Mouse (Mus musculus) hindbrain, embryonic 14.5 days (tissue): ENCODE data around the gene Snx32. TPM values are rescaled to one million over a fixed set of nuclear protein-coding genes. Genes with fewer than 3 reads are reported as not detected.

ENCODE experiments used
- ATAC-seq: fragments of 200-750 bp; cut with Nextera tagmentation; 2 replicates; pipeline ENCODE4 v1.8.0; 2017; ENCODE audit warnings: moderate number of reproducible peaks, mild to moderate bottlenecking, moderate TSS enrichment, moderate library complexity; ENCODE audit not compliant: low FRiP score
- DNase-seq: peaks from one replicate; pipeline ENCODE4 v3.0.0-alpha.2; 2015; ENCODE audit warnings: low spot score
- H3K27ac ChIP-seq: fragments of 300-500 bp; sonication (generic); 2 replicates; pipeline ENCODE4 v1.5.1; 2014; ENCODE audit warnings: mild to moderate bottlenecking, moderate library complexity
- H3K27me3 ChIP-seq: fragments of 300-500 bp; sonication (generic); 2 replicates; pipeline ENCODE4 v1.6.1; 2014; ENCODE audit warnings: mild to moderate bottlenecking, low read length, mixed read lengths; ENCODE audit not compliant: control insufficient read depth, insufficient read depth
- H3K36me3 ChIP-seq: fragments of 300-500 bp; sonication (generic); replicated peaks from 2 replicates; pipeline ENCODE4 v1.6.1; 2014; ENCODE audit not compliant: control insufficient read depth, insufficient read depth
- H3K4me1 ChIP-seq: fragments of 300-500 bp; sonication (generic); replicated peaks from 2 replicates; pipeline ENCODE4 v1.6.1; 2014; ENCODE audit warnings: antibody characterized with exemption, low read length, mixed read lengths; ENCODE audit not compliant: control insufficient read depth, insufficient read depth
- H3K4me2 ChIP-seq: fragments of 300-500 bp; sonication (generic); replicated peaks from 2 replicates; pipeline ENCODE4 v1.6.1; 2014; ENCODE audit warnings: mild to moderate bottlenecking, moderate library complexity
- H3K4me3 ChIP-seq: fragments of 300-500 bp; sonication (generic); replicated peaks from 2 replicates; pipeline ENCODE4 v1.5.1; 2014; ENCODE audit warnings: mild to moderate bottlenecking, low read length
- H3K9ac ChIP-seq: fragments of 300-500 bp; sonication (generic); 2 replicates; pipeline ENCODE4 v1.6.1; 2014
- H3K9me3 ChIP-seq: fragments of 300-500 bp; sonication (generic); 2 replicates; pipeline ENCODE4 v1.6.1; 2016; ENCODE audit warnings: low read length; ENCODE audit not compliant: control insufficient read depth
- WGBS: fragments of 180-500 bp; shearing (Covaris S2); extraction: QIAGEN DNeasy Blood & Tissue Kit; methylation state at CpG from one replicate; pipeline ENCODE4 v1.1.7; 2014; 5-methylcytosine and 5-hydroxymethylcytosine counted together
- polyA plus RNA-seq: library from polyadenylated mRNA; unstranded; fragments of >200 nt; fragmentation: Nextera tagmentation; extraction: Ambion mirVana; gene quantifications from 2 replicates; pipeline ENCODE4 v1.2.1, GENCODE M21; 2014

The Snx32 gene
- polyA plus RNA-seq, 1 experiment from 2014 or later: 87.1 TPM

- Histone ChIP-seq H3K36me3 (peaks cover 51% of the 10 kb centered on the region), H3K4me2 (no peak overlapping the region), H3K27ac (no peak overlapping the region), H3K4me3 (no peak overlapping the region), H3K4me1 (peaks cover 18% of the 10 kb centered on the region; the same call in 1 of the 2 replicates), H3K9ac (no peak overlapping the region), H3K27me3 (no peaks in the 10 kb centered on the region), H3K9me3 (no peaks in the 10 kb centered on the region)
- 92% methylated on average over 7 of the region's 7 CpGs for WGBS
- ATAC-seq: no peak
- no peak for DNase-seq
Observed at GRCm38 (mm10) chr19:5485821-5486220, 24.5 kb downstream of the Snx32 start.

DNA sequence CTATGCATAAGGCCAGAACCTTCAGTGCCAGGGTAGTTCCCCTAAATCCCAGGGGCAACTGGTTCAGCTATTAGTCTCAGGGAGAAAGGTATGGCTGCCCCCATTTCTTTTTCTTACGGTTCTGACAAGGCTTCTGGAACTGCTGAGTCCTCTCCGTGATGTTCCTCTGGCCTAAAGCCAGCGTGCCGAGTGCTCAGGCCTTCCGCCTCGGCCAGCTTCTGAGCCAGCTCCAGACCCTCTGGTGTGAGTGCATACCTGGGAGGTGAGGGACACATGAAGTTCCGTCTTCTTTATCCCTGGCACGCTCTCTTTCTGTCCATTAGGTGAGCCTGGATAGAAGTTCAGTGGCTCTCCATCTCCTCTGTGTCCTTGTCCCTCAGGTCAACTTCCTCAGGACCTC lies 25.0 kb downstream of the Snx32 start:
- Histone ChIP-seq H3K36me3 (peaks cover 56% of the 10 kb centered on the region), H3K27ac (no peak overlapping the region), H3K9ac (no peak overlapping the region), H3K4me1 (peaks cover 18% of the 10 kb centered on the region; the same call in 1 of the 2 replicates), H3K27me3 (no peaks in the 10 kb centered on the region), H3K4me2 (no peak overlapping the region), H3K9me3 (no peaks in the 10 kb centered on the region), H3K4me3 (no peak overlapping the region)
- ATAC-seq: no peak
- no peak for DNase-seq
- WGBS: 92% methylated on average over 8 of the region's 8 CpGs

- H3K9me3 ChIP-seq: no peaks in the 10 kb centered on the region
- H3K9ac ChIP-seq: no peak overlapping the region
- no peak overlapping the region for H3K4me2 ChIP-seq
- peaks cover 13% of the 10 kb centered on the region; the same call in 1 of the 2 replicates for H3K4me1 ChIP-seq
- ATAC-seq (no peak), DNase-seq (no peak)
- H3K36me3 ChIP-seq: peaks cover 59% of the 10 kb centered on the region
- H3K27ac ChIP-seq: no peak overlapping the region
- H3K4me3 ChIP-seq: no peak overlapping the region
- H3K27me3 ChIP-seq: no peaks in the 10 kb centered on the region
- 91% methylated on average over 5 of the region's 5 CpGs for WGBS
Observed at GRCm38 (mm10) chr19:5484496-5484895, 25.8 kb downstream of the Snx32 start.

DNA sequence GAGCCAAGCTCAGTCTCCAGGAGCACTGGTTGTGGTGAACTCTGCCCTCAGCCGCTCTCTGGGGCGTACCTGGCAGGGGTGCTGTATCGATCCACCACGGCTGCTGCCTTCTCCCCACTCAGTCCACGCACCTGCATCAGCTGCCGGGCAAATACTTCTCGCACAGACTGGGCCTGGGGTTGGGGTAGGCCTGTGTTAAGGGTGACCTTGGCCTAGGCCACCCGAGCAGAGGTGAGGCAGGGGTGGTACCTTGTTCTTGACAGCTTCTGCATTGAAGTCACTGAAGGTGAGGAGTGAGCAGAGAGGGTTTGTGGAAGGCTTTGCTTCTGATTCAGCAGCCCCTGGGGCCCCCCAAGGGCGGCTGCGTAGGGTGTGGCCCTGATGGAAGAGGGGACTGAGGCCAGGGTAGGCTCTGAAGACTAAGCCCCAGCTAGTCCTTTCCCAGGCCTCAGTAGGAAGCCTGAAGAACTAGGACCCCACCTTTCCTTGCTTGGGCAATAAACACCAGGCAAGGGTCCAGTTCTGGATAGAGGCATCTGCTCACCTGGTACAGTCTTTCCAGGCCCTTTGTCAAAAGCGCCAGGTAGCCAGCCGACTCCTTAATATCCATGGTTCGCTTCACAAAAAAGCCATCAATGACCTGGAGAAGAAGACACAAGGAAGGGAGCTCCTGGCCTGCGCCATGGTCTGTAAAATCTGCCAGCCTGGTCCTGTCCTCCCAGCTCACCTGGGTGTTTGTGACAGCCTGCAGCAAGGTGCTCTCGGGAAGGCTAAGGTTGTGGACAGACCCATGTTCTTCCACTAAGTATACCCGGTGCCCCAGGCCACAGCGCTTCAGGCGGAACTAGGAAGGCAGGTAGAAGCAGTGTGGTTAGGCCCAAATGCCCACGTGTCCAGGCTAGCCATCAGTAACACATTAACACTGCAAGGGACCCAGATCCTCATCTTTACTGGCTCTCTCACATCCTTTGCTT lies 26.7 kb downstream of the Snx32 start:
- 94% methylated on average over 19 of the region's 19 CpGs for WGBS
- H3K9me3 ChIP-seq: no peaks in the 10 kb centered on the region
- no peak overlapping the region for H3K4me3 ChIP-seq
- H3K4me1 ChIP-seq: 0 out of 2 replicates have a peak, but pooled peaks cover 9% of the 10 kb centered on the region
- peaks cover 65% of the 10 kb centered on the region for H3K36me3 ChIP-seq
- H3K27me3 ChIP-seq: no peaks in the 10 kb centered on the region
- DNase-seq (no peak), ATAC-seq (no peak)
- H3K27ac ChIP-seq: no peak overlapping the region
- H3K4me2 ChIP-seq: no peak overlapping the region
- H3K9ac ChIP-seq: no peak overlapping the region

GRCm38 (mm10) chr19:5481398-5481797 lies 28.9 kb downstream of the Snx32 start:
- no peaks in the 10 kb centered on the region for H3K27me3 ChIP-seq
- H3K4me1 ChIP-seq: 0 out of 2 replicates have a peak, but pooled peaks cover 4% of the 10 kb centered on the region
- no peaks in the 10 kb centered on the region for H3K9me3 ChIP-seq
- no peak overlapping the region for H3K4me3 ChIP-seq
- 92% methylated on average over 10 of the region's 10 CpGs for WGBS
- no peak overlapping the region for H3K27ac ChIP-seq
- ATAC-seq (no peak), DNase-seq (no peak)
- no peak overlapping the region for H3K4me2 ChIP-seq
- peaks cover 75% of the 10 kb centered on the region for H3K36me3 ChIP-seq
- no peak overlapping the region for H3K9ac ChIP-seq

DNA sequence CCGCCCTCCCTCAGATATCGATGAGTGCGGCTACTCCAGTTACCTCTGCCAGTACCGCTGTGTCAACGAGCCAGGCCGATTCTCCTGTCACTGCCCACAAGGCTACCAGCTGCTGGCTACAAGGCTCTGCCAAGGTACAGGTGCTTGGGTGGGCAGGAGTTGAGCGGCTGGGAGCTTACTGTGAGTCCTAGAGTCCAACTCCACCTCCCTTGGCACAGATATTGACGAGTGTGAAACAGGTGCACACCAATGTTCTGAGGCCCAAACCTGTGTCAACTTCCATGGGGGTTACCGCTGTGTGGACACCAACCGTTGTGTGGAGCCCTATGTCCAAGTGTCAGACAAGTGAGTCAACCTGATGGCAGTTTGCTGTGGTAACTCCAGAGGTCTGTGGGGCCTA lies 30.3 kb downstream of the Snx32 start:
- ATAC-seq: no peak
- H3K9ac ChIP-seq: no peak overlapping the region
- H3K4me1 ChIP-seq: peaks cover 13% of the 10 kb centered on the region; the same call in 1 of the 2 replicates
- no peak overlapping the region for H3K4me2 ChIP-seq
- no peak overlapping the region for H3K4me3 ChIP-seq
- no peak overlapping the region for H3K27ac ChIP-seq
- WGBS: 95% methylated on average over 10 of the region's 10 CpGs
- H3K27me3 ChIP-seq: no peaks in the 10 kb centered on the region
- no peak for DNase-seq
- H3K9me3 ChIP-seq: no peaks in the 10 kb centered on the region
- peaks cover 66% of the 10 kb centered on the region for H3K36me3 ChIP-seq

DNA sequence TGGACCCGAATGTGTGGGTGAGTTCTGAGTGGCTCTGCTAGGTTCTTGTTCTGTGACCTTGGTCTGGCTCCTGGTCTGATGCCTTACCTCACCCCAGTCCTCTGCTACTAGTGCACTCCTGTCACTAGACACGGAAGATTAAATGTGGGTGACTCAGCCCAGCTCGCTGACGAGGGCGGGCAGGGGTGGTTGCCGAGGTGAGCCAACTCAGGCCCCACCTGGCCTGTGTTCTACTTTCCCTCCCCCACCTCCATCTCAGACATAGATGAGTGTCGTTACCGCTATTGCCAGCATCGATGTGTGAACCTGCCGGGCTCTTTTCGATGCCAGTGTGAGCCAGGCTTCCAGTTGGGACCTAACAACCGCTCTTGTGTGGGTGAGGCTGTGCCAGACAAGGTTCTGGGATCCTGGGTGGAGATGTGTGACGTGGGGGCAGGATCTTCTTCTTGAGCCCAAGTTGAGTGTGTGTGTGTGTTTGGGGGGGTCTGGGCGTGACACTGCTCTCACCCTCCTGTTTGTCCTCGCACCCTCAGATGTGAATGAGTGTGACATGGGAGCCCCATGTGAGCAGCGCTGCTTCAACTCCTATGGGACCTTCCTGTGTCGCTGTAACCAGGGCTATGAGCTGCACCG lies 32.6 kb downstream of the Snx32 start:
- Histone ChIP-seq H3K9ac (no peak overlapping the region), H3K9me3 (no peaks in the 10 kb centered on the region), H3K36me3 (peaks cover 44% of the 10 kb centered on the region), H3K27me3 (no peaks in the 10 kb centered on the region), H3K4me1 (peaks cover 24% of the 10 kb centered on the region), H3K4me3 (no peak overlapping the region), H3K4me2 (no peak overlapping the region), H3K27ac (no peak overlapping the region)
- 91% methylated on average over 18 of the region's 18 CpGs for WGBS
- DNase-seq (no peak), ATAC-seq (no peak)

- Histone ChIP-seq H3K9me3 (no peaks in the 10 kb centered on the region), H3K4me3 (no peak overlapping the region), H3K4me2 (no peak overlapping the region), H3K27ac (no peak overlapping the region), H3K27me3 (no peaks in the 10 kb centered on the region), H3K4me1 (peaks cover 24% of the 10 kb centered on the region), H3K9ac (no peak overlapping the region), H3K36me3 (peaks cover 37% of the 10 kb centered on the region)
- DNase-seq: no peak
- no peak for ATAC-seq
- WGBS: 88% methylated on average over 10 of the region's 10 CpGs
Observed at GRCm38 (mm10) chr19:5477004-5477667, 33.2 kb downstream of the Snx32 start.
